Mouse (Mus musculus) Patski (cell line): ENCODE results near the gene Zscan2. TPM values are rescaled to one million over a fixed set of nuclear protein-coding genes. Genes with fewer than 3 reads are reported as not detected.

Experiments
- ATAC-seq: fragments of 100-300 bp; one replicate; pipeline ENCODE4 v1.8.0; 2021
- CTCF ChIA-PET: fragments of 350-600 bp; sonication (Branson Sonifier 250); formaldehyde crosslinking; loops from one replicate; lab custom pipeline; 2022; ENCODE audit warnings: inconsistent platforms; lab: Charles Lee
- POLR2A ChIA-PET: fragments of 350-600 bp; sonication (Branson Sonifier 250); formaldehyde crosslinking; loops from one replicate; lab custom pipeline; 2022; ENCODE audit warnings: antibody characterized with exemption, inconsistent platforms; lab: Charles Lee
- DNase-seq: peaks from one replicate; pipeline ENCODE4 v3.0.0-alpha.2; 2011; ENCODE audit warnings: low read depth, low spot score
- H3K27me3 ChIP-seq: fragments of 371-371 bp; one replicate; pipeline ENCODE4 v1.5.1; 2021
- CTCF ChIP-seq: fragments of 100-300 bp; IDR thresholded peaks from one replicate; pipeline ENCODE4 v1.5.1; 2021
- in situ Hi-C: fragments of 300-500 bp; cut with MboI; formaldehyde crosslinking; loops from 3 replicates; pipeline ENCODE4 v1.11.1; 2018; ENCODE audit warnings: low pct_unique_long_range_greater_than_20kb, mixed read lengths
- polyA plus RNA-seq: library from polyadenylated mRNA; unstranded; gene quantifications from one replicate; pipeline ENCODE4 v1.2.3, GENCODE M21; 2021

The Zscan2 gene
- polyA plus RNA-seq, 1 experiment from 2014 or later, result 20.3 TPM

GRCm38 (mm10) chr7:80842132-80842531 is 18.6 kb upstream of the Zscan2 start:
- no peak for ATAC-seq
- TF ChIP-seq CTCF, result no peak
- ChIA-PET POLR2A (no interaction called here), CTCF (no interaction called here)
- in situ Hi-C loops, result loop anchor here (5.0 to 25.0 kb wide), 2 partner anchors 40 to 455 kb away; partner anchors contain the start of gene Fes
- DNase-seq, result no peak
- no peaks in the 10 kb centered on the region for H3K27me3 ChIP-seq

GRCm38 (mm10) chr7:80843176-80843575 is 17.5 kb upstream of the Zscan2 start:
- TF ChIP-seq CTCF, result no peak
- in situ Hi-C loops, result loop anchor here (5.0 to 25.0 kb wide), 2 partner anchors 41 to 456 kb away; partner anchors contain the start of gene Fes
- CTCF ChIA-PET, result interaction anchor here (1.7 kb wide), 1 partner anchor 102 kb away, joined by 4 read pairs; no protein-coding TSS in a partner anchor
- DNase-seq, result no peak
- no peaks in the 10 kb centered on the region for H3K27me3 ChIP-seq
- ATAC-seq, result no peak
- POLR2A ChIA-PET, result no interaction called here

GRCm38 (mm10) chr7:80843910-80844640 is 16.6 kb upstream of the Zscan2 start:
- DNase-seq, result no peak
- no peak for TF ChIP-seq CTCF
- POLR2A ChIA-PET, result no interaction called here
- ATAC-seq, result no peak
- H3K27me3 ChIP-seq, result no peaks in the 10 kb centered on the region
- in situ Hi-C loops, result loop anchor here (5.0 to 25.0 kb wide), 2 partner anchors 42 to 457 kb away; partner anchors contain the start of gene Fes
- CTCF ChIA-PET, result interaction anchor here (1.7 kb wide), 1 partner anchor 103 kb away, joined by 4 read pairs; no protein-coding TSS in a partner anchor

- no peak for TF ChIP-seq CTCF
- POLR2A ChIA-PET, result no interaction called here
- no peak for ATAC-seq
Observed at GRCm38 (mm10) chr7:80844691-80845090, 16.0 kb upstream of the Zscan2 start.

GRCm38 (mm10) chr7:80845621-80846279 is 15.0 kb upstream of the Zscan2 start:
- in situ Hi-C loops, result loop anchor here (25.0 kb wide), 1 partner anchor 458 kb away; the partner anchor contains the start of gene Fes
- H3K27me3 ChIP-seq, result no peaks in the 10 kb centered on the region
- no peak for DNase-seq
- no peak for TF ChIP-seq CTCF
- ATAC-seq, result no peak
- CTCF ChIA-PET, result no interaction called here
- POLR2A ChIA-PET, result interaction anchor here (0.7 kb wide), 1 partner anchor 266 kb away, joined by 3 read pairs; no protein-coding TSS in a partner anchor

More at GRCm38 (mm10) chr7:80844691-80845090, 16.0 kb upstream of the Zscan2 start:
- no peaks in the 10 kb centered on the region for H3K27me3 ChIP-seq
- in situ Hi-C loops, result loop anchor here (5.0 to 25.0 kb wide), 2 partner anchors 42 to 457 kb away; partner anchors contain the start of gene Fes
- no peak for DNase-seq
- CTCF ChIA-PET, result interaction anchor here (1.7 kb wide), 1 partner anchor 104 kb away, joined by 4 read pairs; no protein-coding TSS in a partner anchor

GRCm38 (mm10) chr7:80846280-80846678 is 14.4 kb upstream of the Zscan2 start:
- ChIA-PET POLR2A (no interaction called here), CTCF (no interaction called here)
- TF ChIP-seq CTCF, result no peak
- DNase-seq, result no peak
- in situ Hi-C loops, result loop anchor here (25.0 kb wide), 1 partner anchor 459 kb away; the partner anchor contains the start of gene Fes
- no peaks in the 10 kb centered on the region for H3K27me3 ChIP-seq
- no peak for ATAC-seq

- no peak for DNase-seq
- in situ Hi-C loops, result loop anchor here (25.0 kb wide), 1 partner anchor 459 kb away; the partner anchor contains the start of gene Fes
- no peaks in the 10 kb centered on the region for H3K27me3 ChIP-seq
- ChIA-PET CTCF (no interaction called here), POLR2A (no interaction called here)
- ATAC-seq, result no peak
- TF ChIP-seq CTCF, result no peak
Observed at GRCm38 (mm10) chr7:80846709-80847108, 14.0 kb upstream of the Zscan2 start.

- in situ Hi-C loops, result loop anchor here (25.0 kb wide), 1 partner anchor 462 kb away; the partner anchor contains the start of gene Fes
- ATAC-seq (no peak), DNase-seq (no peak)
- no peaks in the 10 kb centered on the region for H3K27me3 ChIP-seq
- CTCF ChIA-PET, result interaction anchor here (0.9 to 3.7 kb wide), 9 partner anchors 9 to 124 kb away, joined by 3 to 24 read pairs (median 6); no protein-coding TSS in a partner anchor
- no peak for TF ChIP-seq CTCF
- POLR2A ChIA-PET, result no interaction called here
Observed at GRCm38 (mm10) chr7:80849267-80849666, 11.5 kb upstream of the Zscan2 start.

GRCm38 (mm10) chr7:80849710-80850109 is 11.0 kb upstream of the Zscan2 start:
- CTCF ChIA-PET, result interaction anchor here (0.7 to 3.7 kb wide), 10 partner anchors 10 to 125 kb away, joined by 3 to 24 read pairs (median 5); no protein-coding TSS in a partner anchor
- DNase-seq (no peak), ATAC-seq (peak; percentile 71)
- POLR2A ChIA-PET, result interaction anchor here (0.6 kb wide), 1 partner anchor 100 kb away, joined by 3 read pairs; no protein-coding TSS in a partner anchor
- peak; percentile 82 for TF ChIP-seq CTCF
- no peaks in the 10 kb centered on the region for H3K27me3 ChIP-seq
- in situ Hi-C loops, result loop anchor here (5.0 to 25.0 kb wide), 2 partner anchors 112 to 462 kb away; partner anchors contain the start of gene Fes

- ChIA-PET CTCF (interaction anchor here (0.7 to 3.7 kb wide), 9 partner anchors 49 to 126 kb away, joined by 3 to 24 read pairs (median 6); no protein-coding TSS in a partner anchor), POLR2A (interaction anchor here (0.6 kb wide), 1 partner anchor 101 kb away, joined by 3 read pairs; no protein-coding TSS in a partner anchor)
- DNase-seq, result no peak
- H3K27me3 ChIP-seq, result no peaks in the 10 kb centered on the region
- in situ Hi-C loops, result loop anchor here (5.0 kb wide), 1 partner anchor 113 kb away; no protein-coding TSS in a partner anchor
- no peak for ATAC-seq
- TF ChIP-seq CTCF, result no peak
Observed at GRCm38 (mm10) chr7:80850520-80850919, 10.2 kb upstream of the Zscan2 start.
